Mouse (Mus musculus): ENCODE data around the gene Pax1. TPM values are rescaled to one million over a fixed set of nuclear protein-coding genes. Genes with fewer than 3 reads are reported as not detected.

Gene Pax1
- polyA plus RNA-seq, 1 experiment from 2014 or later, result not detected

DNA sequence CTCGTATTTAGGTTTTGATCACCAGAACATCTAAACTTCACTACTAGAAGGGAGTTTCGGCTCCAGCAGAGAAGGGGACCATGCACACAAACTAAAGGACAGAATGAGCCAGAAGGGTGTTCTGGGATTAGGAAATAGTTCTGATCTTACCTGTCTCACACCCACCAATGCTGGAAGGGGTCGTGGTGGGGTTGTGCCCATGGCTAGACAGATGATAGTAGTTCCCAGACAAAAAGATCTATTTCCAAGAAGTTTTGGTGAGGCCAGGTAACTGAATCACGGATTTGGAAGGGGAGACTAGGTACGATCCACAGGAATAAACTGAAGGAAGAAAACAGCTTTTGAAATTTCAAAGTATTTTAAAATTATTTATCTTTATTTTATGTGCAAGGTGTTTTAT, 8.4 kb downstream of the Pax1 start:
- no peak overlapping the region for H3K4me2 ChIP-seq (replicated peaks; ENCODE audit: low read depth)
- H3K4me1 ChIP-seq (replicated peaks; ENCODE audit: control insufficient read depth, insufficient read depth, low read length), result no peaks in the 10 kb centered on the region
- no peak for TF ChIP-seq CTCF (IDR thresholded peaks at IDR 0.05; ENCODE audit: low read depth)
- peak overlapping the region; percentile 12; the same call in 1 of the 2 replicates for H3K4me3 ChIP-seq (ENCODE audit: low read depth, low read length)
- H3K9ac ChIP-seq (ENCODE audit: low read depth, low read length), result no peak overlapping the region
- H3K27me3 ChIP-seq (replicated peaks; ENCODE audit: control insufficient read depth, insufficient read depth, low read length), result peaks cover 90% of the 10 kb centered on the region
- no peak overlapping the region for H3K27ac ChIP-seq (ENCODE audit: low read depth, low read length)
- no peaks in the 10 kb centered on the region for H3K9me3 ChIP-seq (ENCODE audit: control insufficient read depth)
- WGBS, result 13% methylated on average over 5 of the region's 5 CpGs
- no peaks in the 10 kb centered on the region for H3K36me3 ChIP-seq (ENCODE audit: control insufficient read depth, insufficient read depth)
- no peak for ATAC-seq

DNA sequence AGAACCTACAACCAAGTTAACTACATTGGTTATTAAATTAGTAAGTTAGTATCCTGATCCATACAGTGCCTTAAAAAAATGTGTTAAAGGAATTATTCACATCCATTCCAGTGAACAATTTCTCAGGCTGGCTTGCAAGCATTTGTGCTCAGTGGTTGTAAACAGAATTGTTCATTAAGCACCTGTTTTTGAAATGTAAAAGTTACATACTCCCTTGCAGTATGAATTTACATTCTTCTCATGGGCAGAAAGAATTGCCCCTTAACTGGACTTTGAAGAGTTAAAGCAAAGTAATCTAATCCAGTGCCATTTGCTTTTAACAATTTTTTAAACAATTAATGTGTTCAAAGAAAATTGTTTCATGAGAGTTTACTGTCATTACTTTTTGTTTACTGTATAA, 9.6 kb downstream of the Pax1 start:
- Histone ChIP-seq H3K36me3 (ENCODE audit: control insufficient read depth, insufficient read depth) (no peaks in the 10 kb centered on the region), H3K4me1 (replicated peaks; ENCODE audit: control insufficient read depth, insufficient read depth, low read length) (no peaks in the 10 kb centered on the region), H3K27me3 (replicated peaks; ENCODE audit: control insufficient read depth, insufficient read depth, low read length) (peaks cover 89% of the 10 kb centered on the region), H3K9ac (ENCODE audit: low read depth, low read length) (no peak overlapping the region), H3K4me3 (ENCODE audit: low read depth, low read length) (no peak overlapping the region), H3K27ac (ENCODE audit: low read depth, low read length) (no peak overlapping the region), H3K9me3 (ENCODE audit: control insufficient read depth) (no peaks in the 10 kb centered on the region), H3K4me2 (replicated peaks; ENCODE audit: low read depth) (no peak overlapping the region)
- no peak for ATAC-seq
- no peak for TF ChIP-seq CTCF (IDR thresholded peaks at IDR 0.05; ENCODE audit: low read depth)

DNA sequence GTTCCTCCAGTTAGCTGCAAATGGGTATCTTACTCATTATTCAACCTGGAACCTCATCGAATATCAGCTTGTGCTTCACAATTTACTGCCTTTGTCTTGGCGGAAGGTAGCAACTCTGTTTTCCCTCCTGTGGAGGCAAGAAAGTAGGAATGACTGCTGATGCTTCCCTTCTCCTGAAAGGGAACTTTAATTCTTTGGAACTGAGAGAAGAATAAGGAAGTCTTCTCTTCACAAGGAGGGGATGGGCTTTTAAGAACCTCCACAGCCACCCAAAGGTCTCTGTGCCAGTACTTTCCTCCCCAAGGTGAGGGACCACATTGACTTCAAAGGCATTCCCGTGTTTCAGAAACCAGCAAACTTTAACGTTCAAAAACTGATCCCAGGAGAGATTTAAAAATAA, 10.1 kb downstream of the Pax1 start:
- no peak for TF ChIP-seq CTCF (IDR thresholded peaks at IDR 0.05; ENCODE audit: low read depth)
- Histone ChIP-seq H3K27me3 (replicated peaks; ENCODE audit: control insufficient read depth, insufficient read depth, low read length) (peaks cover 88% of the 10 kb centered on the region), H3K4me2 (replicated peaks; ENCODE audit: low read depth) (no peak overlapping the region)

DNA sequence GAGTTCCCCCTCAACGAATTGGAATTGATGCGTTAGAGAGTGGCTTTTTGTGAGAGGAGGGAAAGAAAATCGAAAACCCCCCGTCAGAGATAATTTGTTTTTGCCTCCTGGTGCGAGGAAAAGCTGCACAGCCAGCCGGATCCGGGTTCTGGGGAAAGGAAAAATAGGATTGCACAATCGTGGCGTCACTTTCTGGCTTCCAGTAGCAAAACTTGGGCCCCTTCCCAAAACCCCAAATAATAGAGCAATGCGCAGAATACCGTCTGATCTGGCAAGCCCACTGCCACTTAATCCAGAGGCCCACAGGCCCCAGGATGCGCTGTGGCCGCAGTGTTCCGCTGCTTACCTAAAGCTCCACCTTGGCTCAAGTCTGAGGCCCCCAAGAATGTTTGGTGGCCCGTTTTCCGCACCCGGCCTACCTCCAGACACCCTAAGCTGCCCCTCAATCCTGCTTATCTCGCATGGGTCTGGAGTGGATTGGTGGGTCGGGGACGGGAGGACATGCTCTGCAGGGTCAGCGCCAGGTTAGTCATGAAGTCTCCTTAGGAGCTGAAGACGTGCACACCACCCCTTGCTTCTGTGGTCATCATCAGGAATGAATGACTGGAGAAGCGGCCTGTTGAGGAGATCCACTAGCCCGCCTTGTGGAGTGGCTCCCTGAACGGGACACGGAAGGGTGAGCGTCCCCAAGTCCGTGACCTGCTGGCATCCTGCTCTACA, 11.4 kb downstream of the Pax1 start:
- no peak for TF ChIP-seq CTCF (IDR thresholded peaks at IDR 0.05; ENCODE audit: low read depth)
- H3K9me3 ChIP-seq (ENCODE audit: control insufficient read depth), result no peaks in the 10 kb centered on the region
- ATAC-seq, result no peak
- under 1% methylated on average over 28 of the region's 28 CpGs for WGBS
- peaks cover 86% of the 10 kb centered on the region for H3K27me3 ChIP-seq (replicated peaks; ENCODE audit: control insufficient read depth, insufficient read depth, low read length)
- no peaks in the 10 kb centered on the region for H3K36me3 ChIP-seq (ENCODE audit: control insufficient read depth, insufficient read depth)
- no peak overlapping the region for H3K4me2 ChIP-seq (replicated peaks; ENCODE audit: low read depth)
- H3K9ac ChIP-seq (ENCODE audit: low read depth, low read length), result no peak overlapping the region
- no peak overlapping the region for H3K27ac ChIP-seq (ENCODE audit: low read depth, low read length)
- H3K4me3 ChIP-seq (ENCODE audit: low read depth, low read length), result no peak overlapping the region
- no peaks in the 10 kb centered on the region for H3K4me1 ChIP-seq (replicated peaks; ENCODE audit: control insufficient read depth, insufficient read depth, low read length)

More for the DNA sequence above, 10.1 kb downstream of the Pax1 start:
- ATAC-seq, result no peak
- WGBS, result 5% methylated on average over 4 of the region's 4 CpGs
- Histone ChIP-seq H3K4me3 (ENCODE audit: low read depth, low read length) (no peak overlapping the region), H3K9ac (ENCODE audit: low read depth, low read length) (no peak overlapping the region), H3K27ac (ENCODE audit: low read depth, low read length) (no peak overlapping the region), H3K36me3 (ENCODE audit: control insufficient read depth, insufficient read depth) (no peaks in the 10 kb centered on the region), H3K9me3 (ENCODE audit: control insufficient read depth) (no peaks in the 10 kb centered on the region), H3K4me1 (replicated peaks; ENCODE audit: control insufficient read depth, insufficient read depth, low read length) (no peaks in the 10 kb centered on the region)

DNA sequence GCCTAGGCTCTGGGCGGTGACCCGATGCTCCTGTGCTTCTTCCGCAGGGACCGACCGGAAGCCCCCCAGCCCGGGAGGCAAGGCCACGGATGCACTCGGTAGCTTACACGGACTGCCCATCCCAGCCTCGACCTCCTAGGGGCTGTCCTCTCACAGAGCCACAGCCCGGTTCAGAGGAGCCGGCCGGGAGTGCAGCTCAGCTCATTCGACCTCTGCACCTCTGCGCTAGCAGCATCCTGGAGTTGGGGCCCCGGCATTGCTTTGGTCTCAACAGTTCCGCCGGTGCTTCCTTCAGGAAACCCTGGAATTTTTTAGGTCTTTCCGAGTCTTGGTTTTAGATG, 11.9 kb downstream of the Pax1 start:
- H3K36me3 ChIP-seq (ENCODE audit: control insufficient read depth, insufficient read depth), result no peaks in the 10 kb centered on the region
- H3K9me3 ChIP-seq (ENCODE audit: control insufficient read depth), result no peaks in the 10 kb centered on the region
- peaks cover 82% of the 10 kb centered on the region for H3K27me3 ChIP-seq (replicated peaks; ENCODE audit: control insufficient read depth, insufficient read depth, low read length)
- ATAC-seq, result no peak
- H3K27ac ChIP-seq (ENCODE audit: low read depth, low read length), result no peak overlapping the region
- WGBS, result 1% methylated on average over 19 of the region's 19 CpGs
- no peak overlapping the region for H3K4me2 ChIP-seq (replicated peaks; ENCODE audit: low read depth)
- no peak overlapping the region for H3K4me3 ChIP-seq (ENCODE audit: low read depth, low read length)
- no peaks in the 10 kb centered on the region for H3K4me1 ChIP-seq (replicated peaks; ENCODE audit: control insufficient read depth, insufficient read depth, low read length)
- no peak for TF ChIP-seq CTCF (IDR thresholded peaks at IDR 0.05; ENCODE audit: low read depth)
- H3K9ac ChIP-seq (ENCODE audit: low read depth, low read length), result no peak overlapping the region

DNA sequence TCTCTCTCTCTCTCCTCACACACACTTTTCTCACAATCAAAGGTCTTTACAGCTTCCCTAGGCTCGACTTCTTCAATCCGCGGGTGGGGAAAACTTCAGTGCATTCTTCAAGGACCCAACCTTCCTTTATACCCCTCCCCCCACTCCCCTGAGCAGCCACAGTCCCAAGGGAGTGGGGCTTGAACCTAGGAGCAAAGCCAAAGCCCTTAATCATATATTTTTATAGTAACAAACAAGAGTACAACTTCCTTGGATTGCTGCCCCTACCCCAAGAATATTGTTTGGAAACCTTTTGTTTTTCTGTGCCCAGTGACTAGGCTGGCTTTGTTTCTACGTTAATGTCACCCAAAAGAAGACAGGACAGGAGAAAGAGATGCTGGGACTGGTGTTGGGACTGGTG, 12.5 kb downstream of the Pax1 start:
- H3K9me3 ChIP-seq (ENCODE audit: control insufficient read depth), result no peaks in the 10 kb centered on the region
- no peak overlapping the region for H3K4me3 ChIP-seq (ENCODE audit: low read depth, low read length)
- H3K4me1 ChIP-seq (replicated peaks; ENCODE audit: control insufficient read depth, insufficient read depth, low read length), result no peaks in the 10 kb centered on the region
- H3K4me2 ChIP-seq (replicated peaks; ENCODE audit: low read depth), result no peak overlapping the region
- peaks cover 82% of the 10 kb centered on the region for H3K27me3 ChIP-seq (replicated peaks; ENCODE audit: control insufficient read depth, insufficient read depth, low read length)
- no peaks in the 10 kb centered on the region for H3K36me3 ChIP-seq (ENCODE audit: control insufficient read depth, insufficient read depth)
- TF ChIP-seq CTCF (IDR thresholded peaks at IDR 0.05; ENCODE audit: low read depth), result no peak
- H3K9ac ChIP-seq (ENCODE audit: low read depth, low read length), result no peak overlapping the region
- ATAC-seq, result no peak
- 2% methylated on average over 4 of the region's 4 CpGs for WGBS
- H3K27ac ChIP-seq (ENCODE audit: low read depth, low read length), result no peak overlapping the region

Measured in intestine, postnatal 0 days (tissue).